Mouse (Mus musculus): ENCODE measurements around the gene Alg13.

Gene Alg13

DNA sequence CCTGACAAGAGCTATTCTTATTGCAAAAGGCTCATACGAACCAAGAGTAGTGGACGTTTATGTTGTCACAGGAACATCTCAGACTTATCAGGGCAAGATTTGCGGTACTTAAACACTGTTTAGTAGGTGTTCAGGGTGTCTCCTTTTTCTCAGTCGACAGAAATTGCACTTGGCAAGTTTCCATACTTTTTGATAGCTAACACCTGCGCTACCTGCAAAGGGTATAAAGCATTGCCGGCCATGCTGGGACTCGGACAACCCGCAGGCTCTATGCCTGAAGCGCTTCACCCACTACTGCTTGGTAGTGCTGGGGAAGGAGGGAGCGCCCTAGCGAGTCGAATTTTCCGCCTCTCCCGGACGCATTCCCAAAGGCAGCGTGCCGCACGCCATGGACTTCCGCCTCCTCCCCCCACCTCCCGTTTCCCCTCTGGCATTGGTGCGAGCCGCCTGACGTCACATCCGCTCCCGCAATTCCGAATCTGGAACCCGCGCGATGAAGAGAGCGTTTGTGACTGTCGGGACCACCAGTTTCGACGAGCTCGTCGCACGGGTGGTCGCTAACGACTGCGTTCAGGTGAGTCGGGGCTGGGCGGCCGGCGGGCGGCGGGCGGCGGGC is at the start of gene Alg13:
TSS of gene Alg13 (plus strand) at position 257 of the 616 bp plus-strand sequence.
- DNase-seq (ENCODE audit: low spot score in 2 of 2): peak; percentile 53 to 59

GRCm38 (mm10) chrX:144268606-144269005 is 49.0 kb upstream of the Alg13 start:
- no peak for DNase-seq (ENCODE audit: low spot score in 2 of 2)

DNA sequence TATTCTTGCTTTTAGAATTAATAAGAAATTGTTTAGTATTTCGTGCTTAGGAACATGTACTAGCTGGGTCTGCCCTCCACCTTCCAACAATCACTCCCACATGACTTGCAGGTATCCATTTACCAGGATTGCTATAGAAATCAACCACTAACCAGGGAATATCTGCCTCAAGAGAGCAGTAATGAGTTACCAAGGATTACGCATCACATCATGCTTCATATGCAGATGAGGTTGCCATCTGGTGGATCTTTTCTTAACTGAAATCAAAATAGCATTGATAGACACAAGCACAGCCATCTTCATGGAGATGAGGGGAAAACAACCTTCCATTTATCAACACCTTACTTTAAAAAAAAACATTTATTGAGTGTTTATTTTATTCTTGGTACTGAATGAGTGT is 16.1 kb upstream of the Alg13 start:
- DNase-seq (ENCODE audit: low spot score in 2 of 2): no peak

GRCm38 (mm10) chrX:144305659-144306058 is 11.9 kb upstream of the Alg13 start:
- DNase-seq (ENCODE audit: low spot score in 2 of 2): no peak

- DNase-seq (ENCODE audit: low spot score in 2 of 2): no peak
Measured at GRCm38 (mm10) chrX:144314041-144314440, 3.6 kb upstream of the Alg13 start.

DNA sequence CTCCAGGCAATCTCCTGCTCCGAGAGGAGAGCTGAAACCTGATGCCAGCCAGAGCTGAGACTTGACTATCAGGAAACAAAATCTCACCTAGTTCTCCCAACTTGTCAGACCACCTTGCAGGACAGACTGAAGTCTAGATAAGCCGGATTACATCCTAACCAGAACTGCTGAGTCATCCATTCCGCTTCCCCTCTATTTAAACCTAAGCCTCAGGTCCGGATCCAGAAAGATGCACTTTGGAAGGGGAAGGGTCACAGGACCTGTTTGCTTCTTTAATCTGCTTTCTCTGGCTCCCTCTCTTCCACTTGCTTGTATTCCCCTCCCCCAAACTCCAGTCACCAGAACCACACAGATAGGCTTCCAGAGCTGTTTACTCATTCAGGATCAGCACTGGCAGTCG is 2.6 kb upstream of the Alg13 start:
- peak in 1 of 2 experiments; percentile 2 for DNase-seq (ENCODE audit: low spot score in 2 of 2)

- DNase-seq (ENCODE audit: low spot score in 2 of 2): no peak
Measured at GRCm38 (mm10) chrX:144316004-144316403, 1.6 kb upstream of the Alg13 start.

DNA sequence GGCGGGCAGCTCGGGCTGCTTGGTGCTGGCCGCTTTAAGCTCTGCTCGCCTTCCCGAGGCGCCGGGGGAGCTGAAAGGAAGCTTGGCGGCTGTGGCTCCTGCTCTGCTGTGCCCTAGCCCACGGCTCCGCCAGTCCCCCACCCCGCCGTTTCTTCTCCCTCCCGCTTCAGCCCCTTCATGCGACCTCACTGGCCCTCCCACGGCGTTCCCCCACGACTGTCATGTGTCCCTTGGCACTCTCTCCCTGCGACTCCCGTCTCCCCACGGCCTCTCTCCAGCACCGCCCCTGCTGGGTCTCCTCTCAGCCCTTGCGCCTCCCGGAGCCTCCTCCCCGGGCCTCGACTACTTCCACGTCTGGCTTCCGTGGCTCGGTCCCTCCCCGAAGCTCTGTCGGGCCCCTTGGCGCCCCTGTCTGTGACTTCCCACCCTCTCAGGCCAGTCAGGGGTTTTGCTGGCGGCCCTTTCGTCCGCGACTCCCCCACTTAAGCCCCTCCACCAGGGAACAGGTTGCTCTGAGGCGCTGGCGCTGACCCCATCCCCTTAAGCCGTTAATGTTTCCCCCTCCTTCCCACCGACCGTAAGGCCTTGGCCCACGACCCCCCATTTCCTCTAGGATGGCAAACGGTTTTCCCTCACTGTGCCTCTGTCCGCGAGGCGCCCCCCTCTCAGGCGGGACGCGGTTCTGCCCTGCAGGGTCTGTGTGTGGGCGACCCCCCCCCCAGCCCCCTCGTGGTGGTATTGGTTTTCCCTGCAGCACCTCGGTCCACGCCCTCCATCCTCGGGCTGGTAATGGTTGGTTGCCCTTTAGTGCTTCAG is 768 bp downstream of the Alg13 start:
- no peak for DNase-seq (ENCODE audit: low spot score in 2 of 2)

DNA sequence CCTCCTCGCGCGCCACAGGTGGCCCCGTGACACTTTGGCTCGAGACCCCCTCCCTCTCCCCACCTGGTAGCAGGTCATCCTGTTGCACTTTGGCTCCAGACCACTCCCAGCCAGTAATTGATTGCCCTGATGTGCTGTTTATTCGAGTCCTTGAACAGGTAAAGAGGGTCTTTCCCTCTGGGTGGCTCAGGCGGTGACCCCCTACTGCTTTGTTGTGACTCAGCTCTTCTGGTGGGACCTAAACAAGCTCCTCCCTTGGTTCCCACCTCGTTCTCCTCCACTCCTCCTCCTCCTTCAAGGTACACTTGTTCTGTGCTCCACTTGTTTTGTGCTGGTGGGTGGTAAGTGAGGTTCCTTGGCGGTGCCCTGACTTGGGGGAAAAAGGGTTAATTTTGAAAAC is 1.8 kb downstream of the Alg13 start:
- no peak for DNase-seq (ENCODE audit: low spot score in 2 of 2)

- no peak for DNase-seq (ENCODE audit: low spot score in 2 of 2)
Measured at GRCm38 (mm10) chrX:144325375-144325774, 7.8 kb downstream of the Alg13 start.

DNA sequence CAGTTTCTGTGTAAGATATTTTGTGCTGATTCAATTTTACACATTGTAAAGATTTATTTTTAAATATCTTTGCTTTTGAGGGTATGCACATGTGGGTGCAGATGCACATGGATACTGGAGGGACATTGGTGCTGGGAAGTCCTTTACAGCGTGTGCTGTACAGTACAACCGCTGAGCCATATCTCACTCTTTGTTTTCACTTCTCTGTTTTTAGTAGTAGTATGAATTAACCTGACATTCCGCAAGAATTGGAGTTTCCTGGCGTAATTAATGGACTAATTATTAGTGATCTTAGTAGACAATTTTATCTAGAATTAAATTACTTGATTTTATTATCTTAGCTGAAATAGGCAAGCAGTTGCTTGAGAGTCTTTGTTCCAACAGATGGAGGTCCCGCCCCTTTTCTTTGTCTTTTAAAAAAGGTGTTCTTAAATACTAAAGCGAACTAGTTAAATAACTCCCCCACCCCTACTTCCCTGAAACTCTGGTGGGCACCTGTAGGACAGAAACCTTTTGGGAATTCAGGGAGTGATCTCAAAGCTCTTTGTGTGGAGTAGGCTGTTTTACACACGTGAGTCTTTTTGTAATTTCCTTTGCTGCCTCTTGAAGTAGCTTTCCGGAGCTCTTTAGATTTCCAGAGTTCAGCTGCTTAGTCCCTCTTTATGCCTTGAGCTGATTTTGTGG is 17.9 kb downstream of the Alg13 start:
- DNase-seq (ENCODE audit: low spot score in 2 of 2): no peak

- DNase-seq (ENCODE audit: low spot score in 2 of 2): no peak
Measured at GRCm38 (mm10) chrX:144337938-144338337, 20.3 kb downstream of the Alg13 start.

DNA sequence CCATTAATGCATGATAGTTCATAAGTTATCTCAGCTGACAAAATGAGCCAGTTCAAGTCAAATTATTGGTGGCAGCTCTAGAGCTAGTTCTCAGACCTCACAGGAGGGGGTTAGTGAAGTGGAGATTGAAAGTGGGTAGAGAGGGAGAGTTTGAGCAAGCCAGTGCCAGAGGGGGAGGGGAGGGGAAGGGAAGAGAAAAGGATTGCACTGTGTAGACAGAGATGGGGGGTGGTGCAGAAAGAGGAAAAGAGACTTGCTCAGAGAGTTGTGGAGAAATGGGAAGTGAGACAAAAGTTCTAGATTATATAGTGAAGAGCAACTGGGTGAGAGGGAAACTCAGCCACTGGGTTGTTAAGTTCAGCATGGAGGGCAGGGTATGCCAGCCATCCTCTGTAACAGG is 20.8 kb downstream of the Alg13 start:
- no peak for DNase-seq (ENCODE audit: low spot score in 2 of 2)

- DNase-seq (ENCODE audit: low spot score in 2 of 2): no peak
Measured at GRCm38 (mm10) chrX:144374196-144374595, 56.6 kb downstream of the Alg13 start.

DNA sequence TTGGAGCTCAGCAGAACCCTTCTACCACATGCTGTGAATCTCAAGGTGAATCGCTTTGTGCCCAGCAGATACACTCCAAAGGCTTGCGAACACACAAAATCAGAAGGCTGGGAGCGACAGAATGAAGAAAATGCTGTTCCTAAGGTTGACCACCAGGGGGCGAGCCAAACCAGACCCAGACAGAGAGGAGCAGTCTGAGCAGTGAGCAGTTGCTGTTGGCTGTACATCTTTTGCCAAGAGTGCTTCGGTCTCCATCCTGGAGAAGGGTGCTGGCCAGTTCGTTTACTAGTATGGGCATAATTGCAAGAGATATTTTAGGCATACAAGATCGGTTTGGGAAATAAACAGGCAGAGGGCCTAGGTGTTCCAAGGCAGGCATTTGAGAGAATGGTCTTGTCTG is 85.9 kb downstream of the Alg13 start:
- DNase-seq (ENCODE audit: low spot score in 2 of 2): peak; percentile 3 to 19

DNA sequence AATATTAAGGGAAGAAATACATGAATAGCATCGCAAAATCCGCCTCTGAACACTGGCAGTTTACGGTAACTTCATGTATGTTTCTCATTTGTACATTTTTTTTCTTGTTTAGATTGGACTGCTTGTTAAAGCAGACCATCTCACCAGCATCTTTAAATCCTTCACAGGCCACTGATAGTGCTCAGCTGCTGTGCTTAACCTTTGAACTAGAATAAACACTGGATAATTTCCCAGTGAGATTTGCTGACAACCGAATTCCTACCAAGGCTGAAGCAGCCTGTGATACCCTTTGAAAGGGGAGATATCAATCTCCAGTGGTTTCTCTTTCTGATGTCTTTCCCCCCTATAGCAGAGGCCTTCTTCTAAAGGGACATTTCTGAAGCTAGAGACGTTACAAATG is 90.4 kb downstream of the Alg13 start:
- no peak for DNase-seq (ENCODE audit: low spot score in 2 of 2)

DNA sequence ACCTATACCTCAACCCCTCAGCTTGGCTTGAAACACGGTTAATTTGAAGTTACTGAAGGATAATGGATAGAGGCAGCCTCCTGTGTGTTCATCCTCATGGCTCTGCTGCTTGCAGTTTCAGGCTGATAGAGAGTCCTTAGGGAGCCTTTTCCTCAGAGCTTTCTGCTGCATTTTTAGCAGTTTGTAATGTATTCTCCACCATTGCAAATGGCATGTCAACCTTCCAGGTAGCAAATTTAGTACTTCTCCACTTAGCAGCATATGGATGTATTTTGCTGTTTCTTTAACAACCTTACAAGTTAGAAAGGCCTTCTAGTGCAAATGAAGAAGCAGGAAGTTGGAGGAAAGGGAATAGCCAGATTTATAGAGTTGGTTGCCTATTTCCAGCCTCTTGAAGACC is 102.7 kb downstream of the Alg13 start:
- no peak for DNase-seq (ENCODE audit: low spot score in 2 of 2)

DNA sequence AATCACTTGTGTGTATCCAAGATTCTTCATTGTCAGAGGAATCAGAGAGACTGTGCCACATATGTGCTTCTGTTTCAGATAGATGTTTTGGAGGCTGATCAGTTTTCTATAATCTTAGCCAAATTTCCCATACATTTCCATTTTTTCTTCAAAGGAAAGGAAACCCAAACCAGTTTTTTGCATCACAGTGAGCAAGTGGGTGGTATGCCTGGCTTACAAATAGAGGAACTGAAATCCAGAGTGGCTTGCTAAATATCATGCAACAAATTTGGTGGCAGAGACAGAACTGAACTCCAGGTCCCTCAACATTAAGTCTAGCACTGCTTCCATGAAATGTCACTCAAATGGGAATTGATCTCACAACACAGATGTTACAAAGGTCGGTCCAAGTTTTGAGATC is 103.5 kb downstream of the Alg13 start:
- no peak for DNase-seq (ENCODE audit: low spot score in 2 of 2)

DNA sequence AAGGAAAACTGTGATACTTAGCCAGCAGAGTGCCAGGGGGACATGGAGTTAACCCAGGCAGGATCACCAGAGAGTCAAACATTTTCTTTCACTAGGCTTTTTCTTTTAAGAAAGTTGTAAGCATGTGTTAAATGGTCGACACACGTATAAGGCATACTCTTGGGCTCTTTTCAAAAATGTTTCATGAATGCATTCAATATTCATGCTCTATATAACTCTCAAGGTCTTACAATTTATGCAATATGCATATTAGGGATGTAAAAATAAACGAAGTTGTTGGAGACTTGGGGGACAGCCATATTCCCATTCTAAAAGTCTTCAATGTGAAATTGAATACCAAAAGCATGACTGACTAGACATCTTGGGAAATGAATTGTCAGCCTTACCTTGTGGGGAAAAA is 106.2 kb downstream of the Alg13 start:
- DNase-seq (ENCODE audit: low spot score in 2 of 2): no peak

All from urinary bladder, adult 18-20 months (tissue).